Mouse (Mus musculus) CH12.LX (cell line): ENCODE measurements around the gene Pigl. TPM values are rescaled to one million over a fixed set of nuclear protein-coding genes. Genes with fewer than 3 reads are reported as not detected.
A peak's percentile ranks its signal among the peaks of the same experiment; 100 is the strongest.
"Not testable (repeated sequence)": the region's sequence is repeated elsewhere in the genome, so short reads cannot be mapped to it uniquely, and the experiment has no call there.

ENCODE experiments used
- DNase-seq: peaks from one replicate; pipeline ENCODE4 v3.0.0-alpha.2; 2013; ENCODE audit errors: extremely low read depth
- H3K27ac ChIP-seq: 2 replicates; pipeline ENCODE4 v1.5.1; 2012; ENCODE audit warnings: low read depth, mild to moderate bottlenecking, control low read depth, moderate library complexity; ENCODE audit not compliant: insufficient read depth
- H3K27me3 ChIP-seq: replicated peaks from 2 replicates; pipeline ENCODE3; 2012; ENCODE audit warnings: inconsistent platforms
- H3K36me3 ChIP-seq, 2 experiments: replicated peaks in 1 of 2; 2 replicates each; pipeline versions ENCODE3 to v1.6.1; 2012; ENCODE audit warnings: inconsistent platforms in 1 of 2, low read length in 1 of 2, mild to moderate bottlenecking in 1 of 2, mixed read lengths in 1 of 2, moderate library complexity in 1 of 2; ENCODE audit not compliant: control insufficient read depth in 1 of 2, insufficient read depth in 1 of 2
- H3K4me1 ChIP-seq, 2 experiments: 2 replicates each; pipeline ENCODE4 v1.6.1; 2012; ENCODE audit warnings: inconsistent platforms in 1 of 2, moderate library complexity in 1 of 2; ENCODE audit not compliant: insufficient read depth in 2 of 2, control insufficient read depth in 1 of 2
- H3K4me2 ChIP-seq: 2 replicates; pipeline ENCODE4 v1.6.1; 2012; ENCODE audit warnings: low read depth, mild to moderate bottlenecking, control low read depth; ENCODE audit not compliant: poor library complexity, insufficient read depth, severe bottlenecking
- H3K4me3 ChIP-seq, 3 experiments: fragments of 150-350 bp in 1 of 3; sonication (generic) in 1 of 3; replicated peaks in 1 of 3; 2 replicates each; pipeline versions ENCODE3 to v1.5.1; 2011 to 2012; ENCODE audit warnings: low read depth in 2 of 3, low read length in 2 of 3, mild to moderate bottlenecking in 2 of 3, moderate library complexity in 2 of 3, control low read depth in 1 of 3, improper control_type of control experiment in 1 of 3, inconsistent platforms in 1 of 3, mixed read lengths in 1 of 3; ENCODE audit not compliant: poor library complexity in 1 of 3
- H3K79me2 ChIP-seq: replicated peaks from 2 replicates; pipeline ENCODE4 v1.6.1; 2012; ENCODE audit warnings: mild to moderate bottlenecking, moderate library complexity; ENCODE audit not compliant: control insufficient read depth, poor library complexity, insufficient read depth, severe bottlenecking; ENCODE audit errors: extremely low read depth
- H3K9ac ChIP-seq: 2 replicates; pipeline ENCODE4 v1.6.1; 2012; ENCODE audit warnings: low read depth, mild to moderate bottlenecking, control low read depth, moderate library complexity; ENCODE audit not compliant: insufficient read depth
- H3K9me3 ChIP-seq: replicated peaks from 2 replicates; pipeline ENCODE3; 2012; ENCODE audit warnings: low read length, inconsistent platforms, mixed read lengths
- CHD2 ChIP-seq: IDR thresholded peaks from 2 replicates; pipeline ENCODE4 v1.6.1; 2011; ENCODE audit warnings: low read length, improper control_type of control experiment
- CTCF ChIP-seq, 2 experiments: IDR thresholded peaks in 1 of 2; conservative IDR thresholded peaks in 1 of 2; 2 replicates each; pipeline ENCODE4 v1.5.1; 2011 to 2012; ENCODE audit warnings: low read depth in 2 of 2, low read length in 2 of 2, improper control_type of control experiment in 1 of 2, inconsistent platforms in 1 of 2, mild to moderate bottlenecking in 1 of 2, moderate library complexity in 1 of 2
- EP300 ChIP-seq: IDR thresholded peaks from 2 replicates; pipeline ENCODE4 v1.6.1; 2011; ENCODE audit warnings: low read length, improper control_type of control experiment
- ETS1 ChIP-seq: conservative IDR thresholded peaks from 2 replicates; pipeline ENCODE4 v1.6.1; 2012; ENCODE audit warnings: low read depth, mild to moderate bottlenecking, inconsistent platforms, low read length, improper control_type of control experiment, moderate library complexity
- JUN ChIP-seq: IDR thresholded peaks from 2 replicates; pipeline ENCODE4 v1.6.1; 2011; ENCODE audit warnings: low read depth, mild to moderate bottlenecking, low read length, improper control_type of control experiment, moderate library complexity; ENCODE audit not compliant: insufficient read depth
- JUND ChIP-seq: conservative IDR thresholded peaks from 2 replicates; pipeline ENCODE4 v1.6.1; 2011; ENCODE audit warnings: low read depth, low read length, improper control_type of control experiment
- MAFK ChIP-seq: IDR thresholded peaks from 2 replicates; pipeline ENCODE4 v1.6.1; 2011; ENCODE audit warnings: low read length, improper control_type of control experiment; ENCODE audit not compliant: insufficient replicate concordance
- TCF12 ChIP-seq: IDR thresholded peaks from 2 replicates; pipeline ENCODE4 v1.6.1; 2014; ENCODE audit warnings: low read depth, mild to moderate bottlenecking, inconsistent platforms, low read length, improper control_type of control experiment
- ZC3H11A ChIP-seq: IDR thresholded peaks from 2 replicates; pipeline ENCODE4 v1.6.1; 2012; ENCODE audit warnings: low read depth, mild to moderate bottlenecking, inconsistent platforms, low read length, improper control_type of control experiment
- ZKSCAN1 ChIP-seq: IDR thresholded peaks from 2 replicates; pipeline ENCODE4 v1.6.1; 2012; ENCODE audit warnings: low read depth, inconsistent platforms, low read length, improper control_type of control experiment, borderline replicate concordance
- ZMIZ1 ChIP-seq: IDR thresholded peaks from 2 replicates; pipeline ENCODE4 v1.6.1; 2012; ENCODE audit warnings: low read depth, mild to moderate bottlenecking, inconsistent platforms, low read length, improper control_type of control experiment
- ZNF384 ChIP-seq: IDR thresholded peaks from 2 replicates; pipeline ENCODE4 v1.6.1; 2012; ENCODE audit warnings: low read depth, low read length, improper control_type of control experiment, inconsistent platforms
- dilution Hi-C: fragments of 300-500 bp; cut with MboI; formaldehyde crosslinking; loops from 2 replicates; pipeline ENCODE4 v1.14.3; 2020; ENCODE audit warnings: low sequenced_read_pairs; ENCODE audit not compliant: extremely low pct_unique_long_range_greater_than_20kb, extremely low pct_ligation_motif_present
- in situ Hi-C: fragments of 300-500 bp; cut with MboI; formaldehyde crosslinking; loops from 3 replicates; pipeline ENCODE4 v1.14.3; 2019; ENCODE audit warnings: low sequenced_read_pairs, low pct_ligation_motif_present, low pct_unique_long_range_greater_than_20kb, mixed read lengths
- polyA plus RNA-seq: library from polyadenylated mRNA; unstranded; fragments of >175 nt; gene quantifications from 2 replicates; pipeline ENCODE4 v1.2.1, GENCODE M21; 2012; ENCODE audit warnings: low read depth; ENCODE audit not compliant: insufficient read length
- total RNA-seq, 2 experiments: library from RNA; depleted of rRNA; stranded (reverse); fragments of 300-350 nt in 1 of 2; fragments of >200 nt in 1 of 2; gene quantifications; 2 replicates each; pipeline ENCODE4 v1.2.3; 2012 to 2014

Gene Pigl
- total and polyA plus RNA-seq, 3 experiments = 4.4 to 9.1 (median 5.6) TPM

DNA sequence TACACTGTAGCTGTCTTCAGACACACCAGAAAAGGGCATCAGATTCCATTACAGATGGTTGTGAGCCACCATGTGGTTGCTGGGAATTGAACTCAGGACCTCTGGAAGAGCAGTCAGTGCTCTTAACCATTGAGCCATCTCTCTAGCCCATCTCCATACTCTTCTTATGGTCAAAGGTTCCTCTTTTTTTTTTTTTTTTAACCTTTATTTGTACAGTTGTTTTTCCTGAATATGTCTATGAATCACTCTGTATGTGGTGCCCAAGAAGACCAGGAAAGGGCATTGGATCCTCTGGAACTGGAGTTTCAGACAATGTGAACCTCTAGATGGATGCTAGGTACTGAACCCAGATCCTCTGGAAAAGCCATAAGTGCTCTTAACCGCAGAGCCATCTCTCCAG lies 4.3 kb downstream of the Pigl start:
- H3K9ac ChIP-seq, dilution Hi-C loops, H3K4me2 ChIP-seq, H3K27ac ChIP-seq, DNase-seq, H3K4me3 ChIP-seq, H3K9me3 ChIP-seq, H3K27me3 ChIP-seq, in situ Hi-C loops: not testable (repeated sequence)
- Histone ChIP-seq H3K4me1 (peaks cover 0 to 34% of the 10 kb centered on the region in 2 experiments; a peak in 3 of 4 replicates), H3K79me2 (peaks cover 14% of the 10 kb centered on the region), H3K36me3 (peaks cover 0 to 10% of the 10 kb centered on the region in 2 experiments)

DNA sequence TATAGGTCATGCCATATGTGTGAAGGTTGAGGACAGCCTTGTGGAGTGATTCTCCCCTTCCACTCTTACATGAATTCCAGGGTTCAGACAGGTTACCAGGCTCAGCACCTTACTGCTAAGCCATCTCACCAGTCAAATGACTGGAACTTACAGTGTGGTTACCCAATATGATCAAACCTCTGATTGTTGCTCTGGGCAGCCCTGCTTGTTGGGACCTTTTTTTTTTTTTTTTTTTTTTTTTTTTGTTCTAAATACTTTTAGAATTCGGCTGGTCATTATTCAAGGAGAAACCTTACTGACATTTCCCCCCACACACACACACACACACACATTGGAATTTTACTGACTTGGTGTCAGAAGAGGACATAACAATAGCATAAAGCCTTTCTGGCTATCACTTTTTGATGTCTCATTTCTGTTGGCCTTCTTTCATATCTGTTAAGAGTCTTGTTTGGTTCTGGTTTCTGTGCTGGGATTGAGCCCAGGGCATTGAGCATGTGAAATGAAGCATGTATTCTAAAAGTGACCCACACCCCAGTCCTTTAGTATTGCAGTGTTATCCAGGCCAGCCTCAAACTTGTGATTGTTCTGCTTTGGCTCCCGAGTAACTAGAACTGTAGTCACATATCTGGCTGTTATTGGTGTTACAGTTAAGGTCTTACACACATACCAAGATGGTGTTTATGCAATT lies 5.1 kb downstream of the Pigl start:
- dilution Hi-C loops = no loop called here
- H3K4me2 ChIP-seq = no peak overlapping the region
- H3K9me3 ChIP-seq = no peaks in the 10 kb centered on the region
- peaks cover 0 to 34% of the 10 kb centered on the region in 2 experiments; a peak in 3 of 4 replicates for H3K4me1 ChIP-seq
- peaks cover 0 to 10% of the 10 kb centered on the region in 2 experiments for H3K36me3 ChIP-seq
- no peak overlapping the region for H3K4me3 ChIP-seq
- H3K9ac ChIP-seq = no peak overlapping the region
- H3K79me2 ChIP-seq = peaks cover 14% of the 10 kb centered on the region
- TF ChIP-seq EP300 (no peak), JUND (no peak), TCF12 (no peak), MAFK (no peak), ZNF384 (peak; percentile 47), ZMIZ1 (no peak)
- H3K27me3 ChIP-seq = no peaks in the 10 kb centered on the region
- in situ Hi-C loops = no loop called here
- no peak for DNase-seq
- H3K27ac ChIP-seq = no peak overlapping the region

DNA sequence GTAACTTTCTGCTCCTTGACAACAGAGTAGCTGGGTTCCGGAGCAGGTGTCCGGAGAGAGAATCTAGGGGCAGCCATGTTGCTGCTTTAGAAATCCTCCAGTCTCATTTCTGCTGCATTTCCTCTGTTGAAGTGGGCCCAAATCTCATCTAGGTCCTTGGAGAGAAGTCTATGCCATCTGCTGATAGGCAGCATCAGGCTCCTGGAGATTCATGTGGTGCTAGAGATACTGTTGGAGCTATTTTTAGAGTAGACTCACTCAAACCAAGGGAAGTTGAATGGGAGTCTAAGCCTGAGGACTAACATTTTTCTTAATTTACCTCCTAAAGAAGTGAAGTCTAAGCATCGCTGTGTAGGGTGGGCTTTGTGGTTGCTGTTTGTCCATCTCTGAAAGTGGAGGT lies 6.4 kb downstream of the Pigl start:
- Histone ChIP-seq H3K9ac (no peak overlapping the region), H3K4me1 (peaks cover 0 to 28% of the 10 kb centered on the region in 2 experiments; a peak in 3 of 4 replicates), H3K4me3 (no peak overlapping the region), H3K36me3 (peaks cover 0 to 10% of the 10 kb centered on the region in 2 experiments), H3K4me2 (no peak overlapping the region), H3K79me2 (peaks cover 4% of the 10 kb centered on the region), H3K27ac (no peak overlapping the region), H3K9me3 (no peaks in the 10 kb centered on the region), H3K27me3 (no peaks in the 10 kb centered on the region)
- DNase-seq = no peak
- in situ Hi-C loops = no loop called here
- TF ChIP-seq ZKSCAN1 (no peak), JUN (no peak), ZC3H11A (no peak), CHD2 (no peak), ETS1 (no peak), CTCF (conservative IDR thresholded peaks at IDR 0.05 in 1 of 2, IDR thresholded peaks at IDR 0.05 in 1 of 2; ENCODE audit: low read depth in 2 of 2, low read length in 2 of 2) (no peak)
- TF ChIP-seq, all 38 proteins: peak for 0
- dilution Hi-C loops = no loop called here
